ENCODE assay signal across 12 mouse cellular contexts in the genomic region with DNA sequence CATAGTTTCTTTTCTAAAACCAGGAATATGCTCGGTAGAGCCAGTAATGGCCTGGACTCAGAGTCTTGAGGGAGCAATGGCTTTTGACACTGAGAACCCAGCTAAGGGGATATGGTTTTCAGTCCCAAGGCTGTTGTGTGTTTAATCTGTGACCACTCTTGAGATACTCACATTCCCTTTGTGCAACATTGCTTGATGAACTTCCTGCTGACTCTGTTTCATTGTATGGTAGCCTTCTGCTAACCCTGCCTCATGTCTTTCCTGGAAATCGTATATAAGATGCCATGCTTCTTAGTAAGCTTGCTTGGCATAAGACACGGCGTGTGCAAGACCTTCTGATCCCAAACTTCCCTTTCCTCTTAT.
"Had no signal": no experiment of that assay in that cellular context is flagged by ENCODE, and none has a peak within 500 bp of the region (broad histone marks: within the 10 kb centered on the region; RNA-seq: fewer than 3 reads in every experiment).

No protein-coding gene starts in this region.

- DNase-seq: lung, adult 2 months; lung, postnatal 4 days; midbrain, embryonic 14.5 days; right cerebral cortex, adult 18-20 months; right cerebral cortex, postnatal 25 days had no signal

- H3K27ac ChIP-seq: intestine, embryonic 15.5 days; layer of hippocampus, adult 2 months; liver, embryonic 15.5 days; midbrain, embryonic 10.5 days; neural tube, embryonic 15.5 days had no signal

- H3K4me1 ChIP-seq: liver, embryonic 15.5 days; neural tube, embryonic 15.5 days had no signal

- H3K36me3 ChIP-seq: intestine, embryonic 15.5 days; liver, embryonic 15.5 days; midbrain, embryonic 10.5 days; neural tube, embryonic 15.5 days had no signal

- H3K9ac ChIP-seq: intestine, embryonic 15.5 days; liver, embryonic 15.5 days; neural tube, embryonic 15.5 days had no signal

- H3K27me3 ChIP-seq: intestine, embryonic 15.5 days; liver, embryonic 15.5 days; neural tube, embryonic 15.5 days had no signal

- H3K9me3 ChIP-seq: intestine, embryonic 15.5 days; neural tube, embryonic 15.5 days had no signal

- H3K4me3 ChIP-seq: intestine, embryonic 15.5 days; layer of hippocampus, adult 2 months; liver, embryonic 15.5 days; midbrain, embryonic 10.5 days; myocyte; neural tube, embryonic 15.5 days had no signal

- ATAC-seq: intestine, embryonic 15.5 days; lung, postnatal 0 days had no signal

- H3K4me2 ChIP-seq: intestine, embryonic 15.5 days; liver, embryonic 15.5 days; neural tube, embryonic 15.5 days had no signal
